Mouse (Mus musculus) layer of hippocampus, postnatal 14 days (tissue): ENCODE results near the gene Rps27l. TPM values are rescaled to one million over a fixed set of nuclear protein-coding genes. Genes with fewer than 3 reads are reported as not detected.

Experiments
- DNase-seq, 2 experiments: peaks; one replicate each; pipeline ENCODE4 v3.0.0; 2021 to 2022; ENCODE audit warnings: low spot score in 2 of 2, mixed read lengths in 1 of 2
- total RNA-seq, 2 experiments: library from RNA; stranded (reverse); gene quantifications; 2 replicates each; pipeline ENCODE4 v1.2.3; 2021

Rps27l gene
- total RNA-seq, 2 experiments from 2014 or later: 49.5 to 53.1 TPM

- no peak for DNase-seq
Measured at GRCm38 (mm10) chr9:66919981-66920380, 25.9 kb upstream of the Rps27l start.

DNA sequence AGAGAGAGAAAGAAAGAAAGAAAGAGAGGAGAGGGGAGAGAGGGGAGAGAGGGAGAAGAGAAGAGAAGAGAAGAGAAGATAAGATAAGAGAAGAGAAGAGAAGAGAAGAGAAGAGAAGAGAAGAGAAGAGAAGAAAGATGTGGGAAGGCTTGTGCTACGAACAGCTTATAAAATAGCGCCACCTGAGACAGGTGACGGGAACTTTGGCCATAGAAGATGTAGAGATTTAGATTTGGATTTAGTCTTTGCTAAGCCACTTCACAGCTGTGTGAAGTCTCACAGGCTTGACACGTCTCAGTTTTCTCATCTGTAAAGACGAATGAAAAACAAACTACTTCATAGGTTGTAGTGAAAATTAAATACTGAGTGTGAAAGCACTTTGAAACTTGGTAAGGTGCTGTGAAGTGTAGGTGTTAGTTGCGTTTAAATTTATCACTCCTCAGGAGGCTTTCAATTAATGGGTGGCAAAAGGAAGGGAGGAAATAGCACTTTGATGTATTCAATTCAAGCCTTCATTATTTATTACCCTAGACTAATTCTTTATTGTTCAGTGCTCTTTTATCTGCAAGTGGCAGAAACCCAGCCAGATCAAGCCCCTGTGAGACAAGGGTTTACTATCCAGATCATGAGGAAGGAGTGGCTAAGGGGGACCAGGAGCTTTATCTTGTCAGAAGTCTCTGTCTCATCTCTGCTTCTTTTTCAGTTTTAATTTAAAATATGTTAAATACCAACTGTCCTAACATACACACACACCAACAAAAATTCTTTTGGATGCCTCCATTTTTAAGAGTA lies 25.2 kb upstream of the Rps27l start:
- no peak for DNase-seq

GRCm38 (mm10) chr9:66922076-66922475 lies 23.8 kb upstream of the Rps27l start:
- DNase-seq: no peak

- no peak for DNase-seq
Measured at GRCm38 (mm10) chr9:66925853-66926252, 20.0 kb upstream of the Rps27l start.

GRCm38 (mm10) chr9:66927696-66928402 lies 18.0 kb upstream of the Rps27l start:
- DNase-seq: peak in 1 of 2 experiments; percentile 72

DNA sequence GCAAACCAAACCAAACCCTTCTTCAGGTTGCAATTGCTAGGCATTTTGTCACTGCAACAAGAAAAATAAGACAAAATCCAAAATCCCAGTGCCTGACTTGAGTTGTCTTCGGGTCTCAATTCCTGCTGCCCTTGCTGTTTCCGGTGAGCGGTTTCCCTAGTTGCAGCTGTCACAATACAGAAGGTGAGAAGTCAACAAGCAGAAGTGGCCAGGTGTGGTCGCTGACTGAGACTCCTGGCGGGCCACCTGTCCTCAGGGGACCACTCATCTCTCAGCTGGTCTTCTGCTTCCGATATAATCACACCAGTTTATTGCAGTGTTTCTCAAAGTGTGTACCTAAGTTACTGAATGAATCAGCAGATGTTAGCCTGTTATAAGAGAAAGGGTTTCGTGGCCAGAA lies 15.5 kb upstream of the Rps27l start:
- no peak for DNase-seq

GRCm38 (mm10) chr9:66933869-66934808 lies 11.7 kb upstream of the Rps27l start:
- DNase-seq: no peak

- no peak for DNase-seq
Measured at GRCm38 (mm10) chr9:66937507-66937906, 8.4 kb upstream of the Rps27l start.

- DNase-seq: peak in 1 of 2 experiments; percentile 60
Measured at GRCm38 (mm10) chr9:66938836-66939235, 7.0 kb upstream of the Rps27l start.

GRCm38 (mm10) chr9:66945161-66945560 lies 725 bp upstream of the Rps27l start:
- no peak for DNase-seq

DNA sequence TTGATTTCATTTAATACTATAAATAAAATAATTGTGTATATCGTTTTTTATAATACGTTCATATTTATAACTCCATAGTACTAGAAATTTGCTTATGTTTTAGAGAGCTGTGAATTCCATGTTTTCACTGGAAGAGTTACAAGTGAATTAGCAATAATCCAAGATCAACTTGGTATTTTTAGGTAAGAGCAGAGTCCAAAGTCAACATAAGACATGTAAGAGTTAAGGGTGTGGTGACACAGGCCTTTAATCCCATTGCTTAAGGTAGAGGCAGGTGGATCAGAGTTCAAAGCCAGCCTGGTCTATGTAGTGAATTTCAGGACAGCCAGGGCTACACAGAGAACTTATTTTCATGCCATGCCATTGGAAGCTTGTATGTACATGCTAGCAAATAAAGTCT lies 2.6 kb downstream of the Rps27l start:
- no peak for DNase-seq

DNA sequence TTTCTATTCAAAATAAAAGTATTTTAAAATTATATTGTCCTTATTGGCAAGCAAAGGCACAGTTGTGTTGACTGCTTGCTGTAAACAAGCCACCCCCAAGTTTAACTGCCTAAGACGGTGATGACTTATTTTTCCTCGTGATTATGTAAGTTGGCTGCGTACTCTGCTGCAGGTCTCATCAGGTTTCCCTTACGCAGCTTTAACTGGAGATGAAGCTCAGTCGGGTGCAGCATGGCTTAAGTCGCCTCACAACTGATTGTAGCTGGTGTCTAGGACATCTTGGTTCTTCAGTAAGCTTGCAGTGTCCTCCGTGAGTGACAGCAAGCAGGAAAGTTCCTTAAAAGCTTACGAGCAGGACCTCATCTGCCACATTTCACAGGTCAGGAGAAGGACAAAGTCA lies 6.4 kb downstream of the Rps27l start:
- DNase-seq: no peak

DNA sequence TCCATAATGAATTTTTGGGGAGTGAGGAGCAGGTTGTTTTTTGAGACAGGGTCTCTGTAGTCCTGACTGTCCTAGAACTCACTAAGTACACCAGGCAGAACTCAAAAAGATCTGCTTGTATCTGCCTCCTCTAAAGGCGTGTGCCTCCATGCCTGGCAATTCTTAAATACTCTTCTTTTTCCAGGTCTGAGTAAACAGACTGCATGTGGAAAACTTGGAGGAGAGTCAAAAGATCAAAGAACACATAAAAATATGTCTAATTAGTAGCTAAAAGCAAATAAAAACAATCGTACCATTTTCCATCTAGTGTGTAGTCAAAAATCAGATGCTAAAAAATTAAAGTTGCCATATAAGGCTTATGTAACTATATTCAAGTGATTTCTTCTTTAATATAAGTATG lies 7.0 kb downstream of the Rps27l start:
- DNase-seq: no peak

DNA sequence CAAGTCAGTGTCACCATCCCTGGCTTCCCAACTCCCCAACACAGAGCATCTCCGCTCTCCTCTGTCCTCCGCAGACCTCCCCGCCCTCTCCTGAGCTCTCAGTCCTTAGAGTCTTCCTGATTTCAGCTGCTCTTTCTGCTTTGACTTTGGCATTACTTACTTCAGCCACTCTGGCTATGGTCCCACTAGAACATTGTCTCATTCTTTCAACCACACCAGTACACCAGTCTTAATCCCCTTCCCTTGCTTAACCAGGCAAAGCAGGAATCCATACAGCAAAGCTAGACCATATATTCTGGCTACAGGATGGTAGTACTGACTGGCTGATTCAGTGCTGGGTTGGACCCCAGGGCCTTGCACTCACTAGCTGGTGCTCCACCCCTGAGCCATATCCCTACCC lies 11.6 kb downstream of the Rps27l start:
- no peak for DNase-seq

DNA sequence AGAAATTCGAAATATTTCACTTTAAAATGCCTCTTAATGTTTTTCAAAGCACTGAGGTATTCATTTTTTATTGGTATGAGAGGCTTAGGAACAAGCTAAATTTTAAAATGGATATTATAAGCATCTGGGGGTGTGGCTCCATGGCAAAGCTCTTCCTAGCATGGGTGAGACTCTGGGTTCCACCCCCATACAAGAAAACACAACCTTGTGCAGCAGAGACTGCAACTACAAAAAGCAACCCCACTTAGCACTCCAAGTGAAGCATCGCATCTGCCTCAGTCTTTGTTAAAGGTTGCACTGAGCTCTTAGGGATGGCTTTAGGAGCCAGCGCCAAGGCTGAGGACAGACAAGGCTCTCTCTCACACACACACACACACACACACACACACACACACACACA lies 15.6 kb downstream of the Rps27l start:
- DNase-seq: no peak

DNA sequence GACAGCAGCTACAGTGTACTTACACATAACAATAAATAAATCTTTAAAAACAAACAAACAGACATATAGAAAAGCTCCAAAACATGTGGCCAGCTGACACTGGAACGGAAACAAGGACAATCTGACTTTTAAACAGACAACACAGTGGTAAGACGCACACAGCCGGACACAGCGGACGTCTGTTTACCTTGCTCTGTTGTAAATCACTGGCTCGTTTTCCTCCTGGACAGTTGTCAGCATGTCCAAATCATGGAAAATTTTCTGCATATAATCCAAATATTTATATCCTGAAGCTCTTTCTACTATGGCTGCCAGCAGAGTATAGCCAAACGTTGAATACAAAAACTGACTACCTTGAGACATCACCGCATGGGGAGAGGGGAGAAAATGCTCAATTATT lies 21.6 kb downstream of the Rps27l start:
- no peak for DNase-seq

DNA sequence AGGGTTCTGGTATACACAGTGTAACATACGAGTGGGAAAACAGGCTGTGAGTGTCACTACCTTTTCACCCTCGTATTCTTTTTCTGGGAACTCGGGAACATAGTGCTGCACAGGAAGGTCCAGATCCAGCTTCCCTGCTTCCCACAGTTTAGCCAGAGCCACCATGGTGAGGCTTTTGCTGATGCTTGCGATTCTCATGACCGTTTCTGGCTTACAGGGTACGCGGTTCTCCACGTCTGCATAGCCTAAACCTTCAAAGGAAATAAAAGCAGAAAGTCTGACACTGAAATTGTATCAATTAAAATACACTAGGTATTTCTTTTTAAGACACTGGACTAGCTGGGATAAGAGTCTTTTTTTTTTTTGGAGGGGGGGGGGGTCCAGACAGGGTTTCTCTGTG lies 25.2 kb downstream of the Rps27l start:
- no peak for DNase-seq

GRCm38 (mm10) chr9:66974721-66975225 lies 28.9 kb downstream of the Rps27l start:
- peak; percentile 45 to 62 for DNase-seq

DNA sequence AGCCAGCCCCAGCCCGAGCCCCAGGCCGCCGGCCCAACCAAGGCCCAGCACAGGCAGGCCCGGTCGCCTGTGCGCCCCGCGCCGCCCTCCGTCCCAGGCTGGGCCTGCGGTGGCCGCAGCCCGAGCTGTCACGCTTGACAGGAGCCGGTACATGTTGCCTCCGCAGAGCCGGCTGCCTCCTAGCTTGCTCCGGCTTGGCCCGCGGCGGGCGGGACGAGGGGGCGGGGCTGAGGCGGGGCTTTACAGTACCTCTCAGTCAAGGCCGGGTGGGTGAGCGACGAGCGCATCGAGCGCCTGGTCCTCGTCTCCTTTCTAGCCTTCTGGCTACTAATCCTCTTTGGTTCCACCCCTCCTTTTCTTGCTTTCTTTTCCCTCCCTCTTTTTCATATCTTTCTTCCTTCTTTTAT lies 29.4 kb downstream of the Rps27l start, which contains the start of gene Lactb:
Gene Lactb (minus strand): TSS at position 246 of the 407 bp plus-strand sequence.
- DNase-seq: peak; percentile 90 to 94

GRCm38 (mm10) chr9:66977121-66977520 lies 31.2 kb downstream of the Rps27l start:
- no peak for DNase-seq

DNA sequence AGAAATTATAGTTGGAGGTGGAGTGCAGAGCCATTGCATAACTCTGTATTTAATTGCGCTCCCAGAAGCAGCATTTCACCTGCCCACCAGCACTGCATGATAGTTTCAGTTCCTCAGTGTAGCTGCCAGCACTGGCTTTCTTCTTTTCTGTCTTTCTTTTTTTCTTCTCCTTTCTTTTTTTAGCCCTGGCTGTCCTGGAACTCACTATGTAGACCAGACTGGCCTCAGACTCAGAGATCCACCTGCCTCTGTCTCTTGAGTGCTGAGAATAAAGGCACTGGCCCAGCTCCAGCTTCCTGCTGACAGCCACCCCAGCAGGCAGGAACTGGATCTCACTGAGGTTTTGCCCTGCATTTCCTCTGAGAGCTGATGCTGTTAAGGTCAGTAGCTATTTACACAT lies 32.1 kb downstream of the Rps27l start:
- DNase-seq: peak in 1 of 2 experiments; percentile 30
